Mouse (Mus musculus): ENCODE data around the gene Cenpm. TPM values are rescaled to one million over a fixed set of nuclear protein-coding genes. Genes with fewer than 3 reads are reported as not detected.

Cenpm gene
- total RNA-seq (2021), result 1 to 10 TPM; 6.5 to 9.0 TPM
- long read RNA-seq, transcript Cenpm-202 (6 exons, 1,202 nt), result minor isoform, 6 of 17 reads
- long read RNA-seq, transcript Cenpm-206 (5 exons, 593 nt), result major isoform, 7 of 17 reads
- long read RNA-seq, partial matches to known transcripts, result 2 of 17 reads
- long read RNA-seq, other reads (novel, unspliced or antisense), result 1 of 17 reads

- peak; percentile 94 to 95 for DNase-seq (ENCODE audit: low spot score in 2 of 2)
Observed at GRCm38 (mm10) chr15:82244115-82244804, at the start of gene Cenpm. TSS of gene Cenpm (minus strand) at chr15:82244748.

GRCm38 (mm10) chr15:82294059-82294458, 49.5 kb upstream of the Cenpm start:
- peak; percentile 66 to 69 for DNase-seq (ENCODE audit: low spot score in 2 of 2)

GRCm38 (mm10) chr15:82293271-82293711, 48.7 kb upstream of the Cenpm start:
- peak in 1 of 2 experiments; percentile 56 for DNase-seq (ENCODE audit: low spot score in 2 of 2)

- DNase-seq (ENCODE audit: low spot score in 2 of 2), result no peak
Observed at GRCm38 (mm10) chr15:82292851-82293250, 48.3 kb upstream of the Cenpm start.

GRCm38 (mm10) chr15:82290252-82290651, 45.7 kb upstream of the Cenpm start:
- no peak for DNase-seq (ENCODE audit: low spot score in 2 of 2)

- DNase-seq (ENCODE audit: low spot score in 2 of 2), result no peak
Observed at GRCm38 (mm10) chr15:82286157-82286556, 41.6 kb upstream of the Cenpm start.

- no peak for DNase-seq (ENCODE audit: low spot score in 2 of 2)
Observed at GRCm38 (mm10) chr15:82280638-82281037, 36.1 kb upstream of the Cenpm start.

- DNase-seq (ENCODE audit: low spot score in 2 of 2), result peak in 1 of 2 experiments; percentile 40
Observed at GRCm38 (mm10) chr15:82277591-82277990, 33.0 kb upstream of the Cenpm start.

GRCm38 (mm10) chr15:82274927-82275901, 30.7 kb upstream of the Cenpm start:
- peak; percentile 80 to 87 for DNase-seq (ENCODE audit: low spot score in 2 of 2)

- DNase-seq (ENCODE audit: low spot score in 2 of 2), result no peak
Observed at GRCm38 (mm10) chr15:82274593-82274926, 30.0 kb upstream of the Cenpm start, which contains the start of gene Sept3. TSS of gene Sept3 (plus strand) at chr15:82274893.

GRCm38 (mm10) chr15:82272295-82272694, 27.7 kb upstream of the Cenpm start:
- DNase-seq (ENCODE audit: low spot score in 2 of 2), result no peak

- DNase-seq (ENCODE audit: low spot score in 2 of 2), result peak; percentile 82 to 87
Observed at GRCm38 (mm10) chr15:82271201-82271600, 26.7 kb upstream of the Cenpm start.

GRCm38 (mm10) chr15:82268783-82269182, 24.2 kb upstream of the Cenpm start:
- no peak for DNase-seq (ENCODE audit: low spot score in 2 of 2)

GRCm38 (mm10) chr15:82268185-82268584, 23.6 kb upstream of the Cenpm start:
- peak; percentile 64 to 73 for DNase-seq (ENCODE audit: low spot score in 2 of 2)

GRCm38 (mm10) chr15:82266356-82266755, 21.8 kb upstream of the Cenpm start:
- peak; percentile 79 to 83 for DNase-seq (ENCODE audit: low spot score in 2 of 2)

GRCm38 (mm10) chr15:82259510-82259909, 15.0 kb upstream of the Cenpm start:
- peak; percentile 82 to 83 for DNase-seq (ENCODE audit: low spot score in 2 of 2)

- peak; percentile 79 to 81 for DNase-seq (ENCODE audit: low spot score in 2 of 2)
Observed at GRCm38 (mm10) chr15:82255944-82256383, 11.4 kb upstream of the Cenpm start.

GRCm38 (mm10) chr15:82255248-82255647, 10.7 kb upstream of the Cenpm start:
- DNase-seq (ENCODE audit: low spot score in 2 of 2), result peak in 1 of 2 experiments; percentile 35

GRCm38 (mm10) chr15:82252097-82252496, 7.5 kb upstream of the Cenpm start, which contains the start of gene 1500009C09Rik:
TSS of gene 1500009C09Rik (plus strand) at chr15:82252397.
- no peak for DNase-seq (ENCODE audit: low spot score in 2 of 2)

GRCm38 (mm10) chr15:82251579-82251978, 7.0 kb upstream of the Cenpm start:
- DNase-seq (ENCODE audit: low spot score in 2 of 2), result no peak

GRCm38 (mm10) chr15:82247131-82247776, 2.7 kb upstream of the Cenpm start:
- DNase-seq (ENCODE audit: low spot score in 2 of 2), result no peak

Data from layer of hippocampus, postnatal 10 days (tissue).